Mouse (Mus musculus) ES-E14 (cell line): ENCODE results near the gene Slc1a3.

Source experiments
- CHD2 ChIP-seq: IDR thresholded peaks from 2 replicates; pipeline ENCODE4 v1.6.1; 2014; ENCODE audit warnings: mild to moderate bottlenecking, low read depth, low read length, inconsistent platforms
- HCFC1 ChIP-seq: IDR thresholded peaks from 2 replicates; pipeline ENCODE4 v1.6.1; 2012; ENCODE audit warnings: low read length, inconsistent platforms, borderline replicate concordance; ENCODE audit not compliant: insufficient read depth
- MAFK ChIP-seq: IDR thresholded peaks from 2 replicates; pipeline ENCODE4 v1.6.1; 2014; ENCODE audit warnings: mild to moderate bottlenecking, low read depth, low read length, inconsistent platforms; ENCODE audit not compliant: insufficient read depth
- ZNF384 ChIP-seq: IDR thresholded peaks from 2 replicates; pipeline ENCODE4 v1.6.1; 2012; ENCODE audit warnings: low read depth, low read length, inconsistent platforms

DNA sequence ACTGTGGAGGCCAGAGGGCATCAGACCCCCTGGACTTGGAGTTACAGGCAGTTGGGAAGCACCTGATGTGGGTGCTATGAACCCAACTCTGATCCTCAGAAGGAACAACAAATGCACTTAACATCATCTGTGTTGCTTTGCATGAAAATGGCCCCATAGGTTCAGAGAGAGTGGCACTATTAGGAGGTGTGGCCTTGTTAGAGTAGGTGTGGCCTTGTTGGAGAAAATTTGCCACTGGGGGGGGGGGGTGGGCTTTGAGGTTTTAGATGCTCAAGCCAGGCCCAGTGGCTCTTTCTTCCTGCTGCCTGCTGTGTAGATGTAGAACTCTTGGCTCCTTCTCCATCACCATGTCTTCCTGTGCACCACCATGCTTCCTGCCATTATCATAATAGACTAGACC lies 5.1 kb upstream of the Slc1a3 start:
- no peak for TF ChIP-seq HCFC1
- TF ChIP-seq CHD2, result no peak
- no peak for TF ChIP-seq MAFK
- no peak for TF ChIP-seq ZNF384
